Mouse (Mus musculus) E14TG2a.4 (cell line): ENCODE measurements around the gene Aff3.

Experiments
- CTCF ChIP-seq: conservative IDR thresholded peaks from 2 replicates; pipeline ENCODE4 v1.5.1; 2014; ENCODE audit warnings: low read length
- NANOG ChIP-seq: IDR thresholded peaks from 2 replicates; pipeline ENCODE4 v1.6.1; 2014; ENCODE audit warnings: borderline replicate concordance, low read length, mixed read lengths

DNA sequence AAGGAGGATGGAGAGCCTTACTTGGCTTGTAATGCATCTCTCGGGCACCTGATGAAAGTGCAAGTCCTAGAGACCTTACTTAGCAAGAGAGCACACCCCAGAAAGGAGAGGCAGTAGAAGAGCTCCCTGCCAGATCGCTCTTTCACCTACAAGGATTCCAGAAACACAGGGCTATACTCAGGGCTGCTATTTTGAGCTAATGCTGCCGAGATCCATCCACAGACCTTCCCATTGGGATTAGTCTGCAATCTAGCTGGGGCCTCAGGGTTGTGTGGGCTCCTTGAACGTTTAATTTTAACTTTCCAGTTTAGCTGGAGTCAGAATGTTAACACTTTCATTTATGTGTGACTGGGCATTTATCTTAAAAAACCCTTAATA lies 150.1 kb downstream of the Aff3 start:
- TF ChIP-seq CTCF: no peak
- no peak for TF ChIP-seq NANOG
